Mouse (Mus musculus): ENCODE measurements at regions not wholly inside any gene's neighbourhood (a gene's known extent, or its start where the extent isn't known, plus 50 kb on each side); places are given as distances from the start of the nearest gene placed in this dataset.

GRCm38 (mm10) chr15:42912880-42913279, 2778.7 kb downstream of the 9330182O14Rik start:
- no peak for TF ChIP-seq CTCF (IDR thresholded peaks at IDR 0.05)
- no peak for ATAC-seq (ENCODE audit: low FRiP score)
- 70% methylated on average over 4 of the region's 4 CpGs for WGBS

GRCm38 (mm10) chr15:42913285-42913684, 2779.1 kb downstream of the 9330182O14Rik start:
- Histone ChIP-seq H3K9me3 (ENCODE audit: low read length) (no peaks in the 10 kb centered on the region), H3K36me3 (ENCODE audit: insufficient read depth, low read length) (no peaks in the 10 kb centered on the region), H3K27ac (ENCODE audit: low read depth, low read length) (no peak overlapping the region), H3K4me2 (ENCODE audit: low read depth, low read length, poor library complexity, severe bottlenecking) (no peak overlapping the region), H3K4me3 (ENCODE audit: low read depth, low read length) (no peak overlapping the region), H3K4me1 (ENCODE audit: insufficient read depth, low read length) (no peaks in the 10 kb centered on the region), H3K9ac (replicated peaks; ENCODE audit: low read length, poor library complexity, severe bottlenecking) (no peak overlapping the region), H3K27me3 (ENCODE audit: insufficient read depth, low read length) (no peaks in the 10 kb centered on the region)
- no peak for DNase-seq (ENCODE audit: low spot score)
- no peak for TF ChIP-seq CTCF (IDR thresholded peaks at IDR 0.05)
- WGBS, result 36% methylated on average over 2 of the region's 2 CpGs
- no peak for ATAC-seq (ENCODE audit: low FRiP score)

More at GRCm38 (mm10) chr15:42912880-42913279, 2778.7 kb downstream of the 9330182O14Rik start:
- Histone ChIP-seq H3K4me3 (ENCODE audit: low read depth, low read length) (no peak overlapping the region), H3K36me3 (ENCODE audit: insufficient read depth, low read length) (no peaks in the 10 kb centered on the region), H3K9ac (replicated peaks; ENCODE audit: low read length, poor library complexity, severe bottlenecking) (no peak overlapping the region), H3K9me3 (ENCODE audit: low read length) (no peaks in the 10 kb centered on the region), H3K27ac (ENCODE audit: low read depth, low read length) (no peak overlapping the region), H3K27me3 (ENCODE audit: insufficient read depth, low read length) (no peaks in the 10 kb centered on the region), H3K4me1 (ENCODE audit: insufficient read depth, low read length) (no peaks in the 10 kb centered on the region), H3K4me2 (ENCODE audit: low read depth, low read length, poor library complexity, severe bottlenecking) (no peak overlapping the region)
- peak; percentile 10 for DNase-seq (ENCODE audit: low spot score)

- 6% methylated on average over 3 of the region's 3 CpGs for WGBS
- no peak overlapping the region for H3K4me2 ChIP-seq (ENCODE audit: low read depth, low read length, poor library complexity, severe bottlenecking)
- no peak overlapping the region for H3K27ac ChIP-seq (ENCODE audit: low read depth, low read length)
- no peak for ATAC-seq (ENCODE audit: low FRiP score)
- peak; percentile 96 for TF ChIP-seq CTCF (IDR thresholded peaks at IDR 0.05)
- H3K27me3 ChIP-seq (ENCODE audit: insufficient read depth, low read length), result no peaks in the 10 kb centered on the region
- no peak overlapping the region for H3K4me3 ChIP-seq (ENCODE audit: low read depth, low read length)
- peak; percentile 75 for DNase-seq (ENCODE audit: low spot score)
- no peaks in the 10 kb centered on the region for H3K36me3 ChIP-seq (ENCODE audit: insufficient read depth, low read length)
- H3K4me1 ChIP-seq (ENCODE audit: insufficient read depth, low read length), result no peaks in the 10 kb centered on the region
- H3K9ac ChIP-seq (replicated peaks; ENCODE audit: low read length, poor library complexity, severe bottlenecking), result no peak overlapping the region
- H3K9me3 ChIP-seq (ENCODE audit: low read length), result no peaks in the 10 kb centered on the region
Measured at GRCm38 (mm10) chr15:42914099-42914498, 2779.9 kb downstream of the 9330182O14Rik start.

DNA sequence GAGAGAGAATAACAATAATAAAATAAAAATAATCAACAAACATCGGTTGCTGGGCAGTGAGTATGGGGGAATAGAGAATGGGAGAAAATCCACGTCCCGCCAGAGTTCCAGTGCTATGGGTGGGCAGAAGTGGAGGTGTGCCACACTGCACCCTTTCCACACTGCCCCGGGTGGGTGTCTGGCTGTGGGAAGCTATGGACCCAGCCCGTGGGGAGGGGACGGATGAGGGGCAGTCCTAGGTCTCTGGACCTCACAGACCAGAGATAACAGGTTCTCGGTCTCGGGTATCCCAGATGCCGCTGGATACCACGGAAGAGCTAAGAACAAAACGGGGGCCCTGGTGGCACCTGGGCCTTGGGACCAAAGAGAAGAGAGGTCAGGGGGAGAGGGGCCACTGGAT, 2781.0 kb downstream of the 9330182O14Rik start:
- Histone ChIP-seq H3K36me3 (ENCODE audit: insufficient read depth, low read length) (no peaks in the 10 kb centered on the region), H3K27ac (ENCODE audit: low read depth, low read length) (no peak overlapping the region), H3K27me3 (ENCODE audit: insufficient read depth, low read length) (no peaks in the 10 kb centered on the region), H3K4me3 (ENCODE audit: low read depth, low read length) (no peak overlapping the region), H3K9me3 (ENCODE audit: low read length) (no peaks in the 10 kb centered on the region), H3K9ac (replicated peaks; ENCODE audit: low read length, poor library complexity, severe bottlenecking) (no peak overlapping the region), H3K4me2 (ENCODE audit: low read depth, low read length, poor library complexity, severe bottlenecking) (no peak overlapping the region), H3K4me1 (ENCODE audit: insufficient read depth, low read length) (no peaks in the 10 kb centered on the region)
- ATAC-seq (ENCODE audit: low FRiP score) (no peak), DNase-seq (ENCODE audit: low spot score) (no peak)
- 91% methylated on average over 11 of the region's 11 CpGs for WGBS
- no peak for TF ChIP-seq CTCF (IDR thresholded peaks at IDR 0.05)

GRCm38 (mm10) chr15:42921618-42922017, 2787.5 kb downstream of the 9330182O14Rik start:
- no peak overlapping the region for H3K9ac ChIP-seq (replicated peaks; ENCODE audit: low read length, poor library complexity, severe bottlenecking)
- no peaks in the 10 kb centered on the region for H3K9me3 ChIP-seq (ENCODE audit: low read length)
- H3K27ac ChIP-seq (ENCODE audit: low read depth, low read length), result no peak overlapping the region
- no peak for DNase-seq (ENCODE audit: low spot score)
- no peaks in the 10 kb centered on the region for H3K27me3 ChIP-seq (ENCODE audit: insufficient read depth, low read length)
- no peak overlapping the region for H3K4me3 ChIP-seq (ENCODE audit: low read depth, low read length)
- no peaks in the 10 kb centered on the region for H3K36me3 ChIP-seq (ENCODE audit: insufficient read depth, low read length)
- H3K4me2 ChIP-seq (ENCODE audit: low read depth, low read length, poor library complexity, severe bottlenecking), result no peak overlapping the region
- no peak for ATAC-seq (ENCODE audit: low FRiP score)
- WGBS, result 66% methylated on average over 3 of the region's 3 CpGs
- peak; percentile 44 for TF ChIP-seq CTCF (IDR thresholded peaks at IDR 0.05)
- H3K4me1 ChIP-seq (ENCODE audit: insufficient read depth, low read length), result no peaks in the 10 kb centered on the region

- H3K36me3 ChIP-seq (ENCODE audit: insufficient read depth, low read length), result no peaks in the 10 kb centered on the region
- no peak overlapping the region for H3K27ac ChIP-seq (ENCODE audit: low read depth, low read length)
- H3K9ac ChIP-seq (replicated peaks; ENCODE audit: low read length, poor library complexity, severe bottlenecking), result no peak overlapping the region
- H3K27me3 ChIP-seq (ENCODE audit: insufficient read depth, low read length), result no peaks in the 10 kb centered on the region
- H3K9me3 ChIP-seq (ENCODE audit: low read length), result no peaks in the 10 kb centered on the region
- H3K4me1 ChIP-seq (ENCODE audit: insufficient read depth, low read length), result no peaks in the 10 kb centered on the region
- H3K4me3 ChIP-seq (ENCODE audit: low read depth, low read length), result no peak overlapping the region
- WGBS, result 83% methylated on average over 4 of the region's 4 CpGs
- no peak overlapping the region for H3K4me2 ChIP-seq (ENCODE audit: low read depth, low read length, poor library complexity, severe bottlenecking)
- no peak for TF ChIP-seq CTCF (IDR thresholded peaks at IDR 0.05)
- ATAC-seq (ENCODE audit: low FRiP score), result no peak
- DNase-seq (ENCODE audit: low spot score), result no peak
Measured at GRCm38 (mm10) chr15:42928331-42928730, 2794.2 kb downstream of the 9330182O14Rik start.

All from midbrain, postnatal 0 days (tissue).